Mouse (Mus musculus) gastrocnemius, adult 2 months (tissue): ENCODE measurements at regions not wholly inside any gene's neighbourhood (a gene's known extent, or its start where the extent isn't known, plus 50 kb on each side); places are given as distances from the start of the nearest gene placed in this dataset.

Source experiments
- DNase-seq: peaks from one replicate; pipeline ENCODE4 v3.0.0; 2022
- H3K27ac ChIP-seq: fragments of 200-600 bp; 2 replicates; pipeline ENCODE4 v1.8.1; 2022; ENCODE audit warnings: mild to moderate bottlenecking
- H3K4me3 ChIP-seq: fragments of 200-600 bp; 2 replicates; pipeline ENCODE4 v1.8.1; 2022; ENCODE audit warnings: mild to moderate bottlenecking, moderate library complexity
- CTCF ChIP-seq: fragments of 200-600 bp; IDR thresholded peaks from 2 replicates; pipeline ENCODE4 v1.8.1; 2022; ENCODE audit warnings: antibody characterized with exemption, mild to moderate bottlenecking, moderate library complexity
- intact Hi-C: fragments of 180-260 bp; cut with DNase I; formaldehyde crosslinking; loops from one replicate; pipeline ENCODE4 v1.15.1; 2025

GRCm38 (mm10) chr1:189077861-189078260 is 70.2 kb upstream of the Kctd3 start:
- no peak for TF ChIP-seq CTCF
- Histone ChIP-seq H3K4me3 (no peak overlapping the region), H3K27ac (no peak overlapping the region)
- intact Hi-C loops, result no loop called here
- DNase-seq, result no peak

DNA sequence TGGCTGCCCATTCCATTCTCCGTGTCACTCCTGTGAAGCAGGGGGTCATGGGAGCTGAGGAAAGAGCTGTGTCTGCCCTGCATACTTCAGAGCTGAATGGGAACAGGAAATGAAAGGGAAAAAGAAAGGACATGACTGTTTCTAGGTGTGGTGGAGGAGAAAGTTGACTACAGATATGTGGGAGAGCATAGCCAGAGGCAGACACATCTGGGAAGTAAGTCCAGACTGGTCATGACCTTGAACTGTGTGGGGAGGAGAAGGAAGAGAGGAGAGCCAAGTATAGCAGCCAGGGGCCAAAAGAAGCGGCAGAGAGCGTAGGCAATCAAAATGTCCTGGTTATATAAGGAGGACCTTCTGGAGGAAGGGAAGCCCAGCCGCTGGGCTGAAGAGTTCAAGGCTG is 68.6 kb upstream of the Kctd3 start:
- Histone ChIP-seq H3K4me3 (peak overlapping the region; percentile 60), H3K27ac (peak overlapping the region; percentile 54; the same call in 1 of the 2 replicates)
- no peak for TF ChIP-seq CTCF
- no peak for DNase-seq
- intact Hi-C loops, result no loop called here

- intact Hi-C loops, result no loop called here
- Histone ChIP-seq H3K4me3 (peak overlapping the region; percentile 60), H3K27ac (peak overlapping the region; percentile 54; the same call in 1 of the 2 replicates)
- TF ChIP-seq CTCF, result no peak
- peak; percentile 17 for DNase-seq
Measured at GRCm38 (mm10) chr1:189075671-189076070, 68.0 kb upstream of the Kctd3 start.

DNA sequence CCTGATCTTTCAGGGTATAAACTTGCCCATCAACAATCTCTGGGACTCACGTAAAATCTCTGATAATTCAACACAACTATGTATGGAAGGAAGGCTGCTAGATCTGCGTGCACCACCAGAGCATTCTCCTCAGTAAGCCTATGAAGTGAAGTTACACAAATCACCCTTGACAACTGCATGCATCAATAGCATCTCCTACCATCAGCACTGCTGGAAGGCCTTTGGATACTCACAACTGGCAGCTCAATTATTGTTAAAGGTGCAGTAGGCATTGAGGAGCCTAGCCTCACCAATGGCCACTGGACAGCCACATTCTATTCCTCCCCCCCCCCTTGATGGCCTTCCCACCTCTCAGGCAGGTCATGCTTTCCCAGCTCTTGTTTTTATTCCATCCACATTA is 64.9 kb upstream of the Kctd3 start:
- no peak overlapping the region for H3K4me3 ChIP-seq
- DNase-seq, result no peak
- no peak overlapping the region for H3K27ac ChIP-seq
- intact Hi-C loops, result no loop called here
- no peak for TF ChIP-seq CTCF

- intact Hi-C loops, result no loop called here
- no peak for TF ChIP-seq CTCF
Measured at GRCm38 (mm10) chr1:189068204-189068603, 60.6 kb upstream of the Kctd3 start.

GRCm38 (mm10) chr1:189067204-189067960 is 59.7 kb upstream of the Kctd3 start:
- peak; percentile 27 for DNase-seq
- peak overlapping the region; percentile 54 for H3K27ac ChIP-seq

More at GRCm38 (mm10) chr1:189068204-189068603, 60.6 kb upstream of the Kctd3 start:
- no peak for DNase-seq
- Histone ChIP-seq H3K27ac (peak overlapping the region; percentile 51), H3K4me3 (no peak overlapping the region)

DNA sequence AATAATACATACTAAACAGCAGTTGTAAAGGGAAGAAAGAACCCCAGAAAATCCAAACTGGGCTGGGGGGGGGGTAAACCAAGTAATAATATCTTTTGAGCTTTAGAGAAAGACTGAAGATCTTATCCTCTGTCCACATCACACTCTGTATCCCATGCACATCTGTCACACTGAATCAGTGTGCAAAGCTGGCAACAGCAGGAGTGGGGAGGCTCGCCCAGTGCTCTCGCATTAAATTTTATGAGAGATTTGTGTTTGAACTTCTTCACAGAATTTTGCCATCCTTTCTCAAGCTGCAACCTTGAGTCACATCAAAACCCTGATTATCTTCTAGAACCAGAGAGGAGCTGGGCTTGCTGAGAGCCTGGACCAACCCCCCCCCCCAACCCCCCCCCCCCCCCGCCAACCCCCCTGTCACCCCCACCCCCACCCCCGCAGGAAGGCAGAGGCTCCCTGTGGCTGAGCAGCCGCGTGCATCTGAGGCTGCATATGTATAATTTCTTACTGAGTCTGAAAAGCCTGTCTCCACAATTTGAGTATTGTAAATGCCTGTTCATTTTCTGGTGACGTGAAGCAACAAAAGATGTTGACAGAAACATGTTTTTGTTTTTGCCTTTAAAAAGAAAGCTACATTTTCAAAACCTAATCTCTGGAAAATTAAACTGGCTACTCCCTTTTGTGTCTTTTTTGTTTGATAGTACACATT is 59.0 kb upstream of the Kctd3 start:
- H3K27ac ChIP-seq, result peak overlapping the region; percentile 54
- intact Hi-C loops, result no loop called here
- H3K4me3 ChIP-seq, result peak overlapping the region; percentile 38; the same call in 1 of the 2 replicates
- DNase-seq, result no peak
- TF ChIP-seq CTCF, result no peak

More at GRCm38 (mm10) chr1:189067204-189067960, 59.7 kb upstream of the Kctd3 start:
- peak overlapping the region; percentile 38 for H3K4me3 ChIP-seq
- TF ChIP-seq CTCF, result no peak
- intact Hi-C loops, result no loop called here

DNA sequence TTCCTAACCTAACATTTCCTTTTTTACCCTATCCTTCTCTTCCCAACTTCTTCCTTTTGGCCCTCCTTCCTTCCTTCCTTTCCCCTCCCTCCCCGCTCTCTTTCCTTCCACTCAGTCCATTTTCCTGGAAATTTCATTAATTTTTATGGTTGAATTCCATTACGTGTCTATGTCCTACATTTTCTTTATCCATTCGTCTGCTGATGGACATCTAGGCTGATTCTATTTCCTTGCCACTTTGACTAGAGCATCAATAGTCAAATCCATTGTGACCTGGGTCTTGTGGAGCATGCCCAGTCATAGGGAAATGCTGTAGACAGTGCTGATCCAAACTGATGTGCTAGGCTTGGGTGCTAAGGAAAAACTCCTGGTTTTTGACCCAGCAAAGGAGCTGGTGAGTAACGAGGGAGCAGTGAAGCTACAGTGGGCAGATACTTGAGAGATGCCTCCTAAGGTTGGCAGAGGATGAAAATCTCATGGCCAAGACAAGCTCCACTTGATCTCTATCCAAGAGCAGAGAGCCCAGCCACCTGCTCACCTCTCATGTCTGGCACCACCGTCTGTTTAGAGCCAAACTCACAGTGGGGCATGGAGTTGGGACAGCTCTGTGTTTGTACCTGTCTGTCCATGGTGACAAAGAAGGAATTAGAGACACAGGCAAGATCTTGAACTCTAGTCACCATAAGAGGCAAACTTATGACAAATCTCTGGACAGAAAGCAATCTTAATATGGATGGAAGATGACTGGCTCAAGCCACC is 57.7 kb upstream of the Kctd3 start:
- Histone ChIP-seq H3K4me3 (no peak overlapping the region), H3K27ac (no peak overlapping the region)
- no peak for DNase-seq
- no peak for TF ChIP-seq CTCF
- intact Hi-C loops, result no loop called here

GRCm38 (mm10) chr1:189064629-189065028 is 57.0 kb upstream of the Kctd3 start:
- Histone ChIP-seq H3K27ac (no peak overlapping the region), H3K4me3 (no peak overlapping the region)
- no peak for TF ChIP-seq CTCF
- intact Hi-C loops, result no loop called here
- no peak for DNase-seq

GRCm38 (mm10) chr1:189063699-189064098 is 56.1 kb upstream of the Kctd3 start:
- H3K4me3 ChIP-seq, result no peak overlapping the region
- no peak for TF ChIP-seq CTCF
- intact Hi-C loops, result no loop called here
- H3K27ac ChIP-seq, result no peak overlapping the region
- no peak for DNase-seq

DNA sequence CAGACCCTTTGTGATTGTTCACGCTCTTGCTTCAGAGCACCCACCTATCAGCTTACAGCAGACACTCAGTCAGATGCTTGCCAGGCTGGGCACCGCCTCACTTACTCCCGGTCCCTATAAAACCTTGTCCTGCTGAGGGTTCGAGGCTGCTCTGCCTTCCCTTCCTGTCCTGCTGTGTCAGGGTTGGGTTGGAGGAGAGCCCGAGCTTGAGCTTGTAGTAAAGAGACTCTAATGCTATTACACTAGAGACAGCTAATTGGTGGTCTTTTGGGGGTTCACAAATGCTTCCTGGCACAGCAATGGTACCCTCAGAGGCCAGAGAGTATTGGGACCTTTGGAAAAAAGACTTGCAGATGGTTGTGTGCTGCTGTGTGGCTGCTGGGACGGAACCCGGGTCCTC is 55.6 kb upstream of the Kctd3 start:
- H3K4me3 ChIP-seq, result no peak overlapping the region
- no peak overlapping the region for H3K27ac ChIP-seq
- no peak for TF ChIP-seq CTCF
- DNase-seq, result no peak
- intact Hi-C loops, result no loop called here
